Mouse (Mus musculus): ENCODE results near the gene Shisa8. TPM values are rescaled to one million over a fixed set of nuclear protein-coding genes. Genes with fewer than 3 reads are reported as not detected.
"Not testable (repeated sequence)": the region's sequence is repeated elsewhere in the genome, so short reads cannot be mapped to it uniquely, and the experiment has no call there.

Gene Shisa8
- 0.19 TPM in 2 replicates for polyA plus RNA-seq (2015; fragmentation: Nextera tagmentation; extraction: Ambion mirVana)

GRCm38 (mm10) chr15:82212752-82213063 lies at the start of gene Shisa8:
Gene Shisa8 (minus strand): TSS chr15:82212815.
- peak within 1 kb of the TSS; percentile 47 for H3K4me3 ChIP-seq (replicated peaks)
- H3K27ac ChIP-seq = no peak within 1 kb of the TSS
- WGBS = under 1% methylated on average over 22 of the region's 34 CpGs
- H3K9ac ChIP-seq = no peak within 1 kb of the TSS
- H3K4me2 ChIP-seq = peak within 1 kb of the TSS; percentile 89
- H3K27me3 ChIP-seq (replicated peaks) = peaks cover 75% of the 10 kb centered on the region
- H3K4me1 ChIP-seq = peaks cover 16% of the 10 kb centered on the region
- no peaks in the 10 kb centered on the region for H3K9me3 ChIP-seq
- ATAC-seq (ENCODE audit: insufficient read depth, low FRiP score, low read depth) = 0 out of 2 replicates have a peak, but pooled peaks have one; percentile 21
- H3K36me3 ChIP-seq = no peaks in the 10 kb centered on the region

- H3K9ac ChIP-seq = no peak overlapping the region
- no peak for ATAC-seq (ENCODE audit: insufficient read depth, low FRiP score, low read depth)
- H3K27ac ChIP-seq = no peak overlapping the region
- H3K4me2 ChIP-seq = no peak overlapping the region
- H3K4me1 ChIP-seq = 0 out of 2 replicates have a peak, but pooled peaks cover 3% of the 10 kb centered on the region
- H3K36me3 ChIP-seq = no peaks in the 10 kb centered on the region
- 14% methylated on average over 16 of the region's 16 CpGs for WGBS
- H3K9me3 ChIP-seq = no peaks in the 10 kb centered on the region
- H3K4me3 ChIP-seq (replicated peaks) = no peak overlapping the region
- 0 out of 2 replicates have a peak, but pooled peaks cover 2% of the 10 kb centered on the region for H3K27me3 ChIP-seq (replicated peaks)
Observed at GRCm38 (mm10) chr15:82259510-82259909, 46.9 kb upstream of the Shisa8 start.

DNA sequence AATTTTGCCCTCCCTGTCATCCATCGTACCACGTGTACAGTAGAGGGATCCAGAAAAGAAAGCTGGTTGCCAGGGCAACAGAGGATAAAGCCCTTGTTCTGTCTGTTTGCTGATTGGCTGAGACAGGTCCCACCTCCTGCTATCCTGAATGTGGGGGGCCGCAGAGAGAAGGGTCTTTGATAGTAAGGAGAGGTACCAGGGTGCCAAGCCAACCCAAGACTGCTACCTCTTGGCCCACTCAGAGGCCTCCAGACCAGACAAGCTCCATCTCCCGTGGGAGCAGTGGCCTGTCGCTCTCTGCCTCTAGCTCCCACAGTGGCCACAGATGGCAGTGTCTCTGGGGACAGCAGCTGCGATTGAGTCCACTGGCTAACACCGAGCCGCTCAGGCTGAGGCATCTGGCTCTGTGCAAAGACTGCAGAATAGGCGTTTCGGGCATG lies 43.3 kb upstream of the Shisa8 start:
- Histone ChIP-seq H3K4me1 (0 out of 2 replicates have a peak, but pooled peaks cover 3% of the 10 kb centered on the region), H3K4me2 (no peak overlapping the region), H3K36me3 (no peaks in the 10 kb centered on the region), H3K27ac (no peak overlapping the region), H3K27me3 (replicated peaks) (0 out of 2 replicates have a peak, but pooled peaks cover 2% of the 10 kb centered on the region), H3K4me3 (replicated peaks) (no peak overlapping the region), H3K9me3 (no peaks in the 10 kb centered on the region), H3K9ac (no peak overlapping the region)
- WGBS = 31% methylated on average over 10 of the region's 10 CpGs
- ATAC-seq (ENCODE audit: insufficient read depth, low FRiP score, low read depth) = peak; percentile 19; the same call in 1 of the 2 replicates

DNA sequence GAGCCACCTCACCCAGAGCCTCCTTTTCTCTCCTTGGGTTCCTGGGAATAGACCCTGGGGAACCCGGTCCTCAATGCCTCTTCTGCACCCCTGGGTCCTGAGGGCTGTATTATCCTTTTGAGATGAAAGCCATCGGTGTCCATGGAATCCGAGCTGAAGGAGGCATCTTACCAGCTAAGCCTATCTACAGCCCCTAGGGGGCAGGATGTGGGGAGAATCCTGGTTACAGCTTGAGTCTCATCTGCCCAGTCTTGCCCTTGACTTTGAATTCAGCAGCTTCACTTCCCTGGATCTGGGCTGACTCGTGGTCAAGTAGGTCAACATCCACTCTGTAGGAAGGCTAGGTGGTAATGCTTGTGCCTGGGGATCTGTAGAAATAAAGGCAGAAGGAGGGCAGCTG lies 42.6 kb upstream of the Shisa8 start:
- WGBS = 41% methylated on average over 4 of the region's 4 CpGs
- Histone ChIP-seq H3K27ac (no peak overlapping the region), H3K4me2 (no peak overlapping the region), H3K4me1 (0 out of 2 replicates have a peak, but pooled peaks cover 3% of the 10 kb centered on the region), H3K9me3 (no peaks in the 10 kb centered on the region), H3K36me3 (no peaks in the 10 kb centered on the region), H3K4me3 (replicated peaks) (no peak overlapping the region), H3K27me3 (replicated peaks) (0 out of 2 replicates have a peak, but pooled peaks cover 2% of the 10 kb centered on the region), H3K9ac (no peak overlapping the region)
- ATAC-seq (ENCODE audit: insufficient read depth, low FRiP score, low read depth) = no peak

DNA sequence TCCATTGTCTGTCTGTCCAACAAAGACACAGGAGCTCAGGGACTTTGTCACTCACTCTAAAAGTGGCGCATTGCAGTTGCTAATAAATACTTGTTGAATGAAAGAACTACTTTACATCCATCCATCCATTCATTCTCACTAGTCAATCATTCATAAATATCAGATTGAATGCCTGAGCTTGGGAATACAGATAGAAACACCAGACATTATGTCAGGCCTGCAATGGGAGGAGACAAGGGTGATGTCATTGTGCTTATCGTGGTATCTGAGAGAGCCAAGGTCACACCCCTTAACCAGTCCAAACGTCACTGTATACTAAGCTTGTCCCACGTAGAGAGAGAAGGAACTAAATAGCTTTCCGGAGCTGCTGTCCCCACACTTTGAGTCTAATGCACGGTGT lies 39.5 kb upstream of the Shisa8 start, which contains the start of gene 1500009C09Rik:
TSS of gene 1500009C09Rik (plus strand) at position 301 of the 400 bp plus-strand sequence.
- Histone ChIP-seq H3K36me3 (no peaks in the 10 kb centered on the region), H3K9me3 (no peaks in the 10 kb centered on the region), H3K27me3 (replicated peaks) (0 out of 2 replicates have a peak, but pooled peaks cover 2% of the 10 kb centered on the region), H3K4me3 (replicated peaks) (no peak within 1 kb of the TSS), H3K27ac (no peak within 1 kb of the TSS), H3K4me1 (0 out of 2 replicates have a peak, but pooled peaks cover 3% of the 10 kb centered on the region), H3K4me2 (no peak within 1 kb of the TSS), H3K9ac (no peak within 1 kb of the TSS)
- 78% methylated on average over 6 of the region's 6 CpGs for WGBS
- ATAC-seq (ENCODE audit: insufficient read depth, low FRiP score, low read depth) = no peak

DNA sequence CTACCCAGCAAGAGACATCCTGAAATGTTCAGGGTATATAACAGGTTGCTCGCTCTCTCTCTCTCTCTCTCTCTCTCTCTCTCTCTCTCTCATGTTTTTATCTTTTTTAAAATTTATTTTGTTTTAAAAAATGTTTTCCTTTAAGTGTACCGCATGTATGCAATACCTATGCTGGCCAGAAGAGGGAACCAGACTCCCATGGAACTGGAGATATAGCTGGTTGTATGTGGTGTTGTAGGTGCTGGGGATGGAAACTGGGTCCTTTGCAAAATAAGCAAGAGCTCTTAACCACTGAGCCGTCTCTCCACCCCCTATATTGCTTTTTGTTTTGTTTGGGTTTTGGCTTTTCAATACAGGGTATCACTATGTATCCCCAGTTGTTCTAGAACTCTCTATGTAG lies 39.0 kb upstream of the Shisa8 start:
- H3K4me3 ChIP-seq (replicated peaks) = no peak overlapping the region
- no peaks in the 10 kb centered on the region for H3K9me3 ChIP-seq
- 0 out of 2 replicates have a peak, but pooled peaks cover 2% of the 10 kb centered on the region for H3K27me3 ChIP-seq (replicated peaks)
- no peak overlapping the region for H3K4me2 ChIP-seq
- 98% methylated on average over 3 of the region's 3 CpGs for WGBS
- no peak for ATAC-seq (ENCODE audit: insufficient read depth, low FRiP score, low read depth)
- no peak overlapping the region for H3K9ac ChIP-seq
- no peak overlapping the region for H3K27ac ChIP-seq
- no peaks in the 10 kb centered on the region for H3K36me3 ChIP-seq
- H3K4me1 ChIP-seq = 0 out of 2 replicates have a peak, but pooled peaks cover 3% of the 10 kb centered on the region

DNA sequence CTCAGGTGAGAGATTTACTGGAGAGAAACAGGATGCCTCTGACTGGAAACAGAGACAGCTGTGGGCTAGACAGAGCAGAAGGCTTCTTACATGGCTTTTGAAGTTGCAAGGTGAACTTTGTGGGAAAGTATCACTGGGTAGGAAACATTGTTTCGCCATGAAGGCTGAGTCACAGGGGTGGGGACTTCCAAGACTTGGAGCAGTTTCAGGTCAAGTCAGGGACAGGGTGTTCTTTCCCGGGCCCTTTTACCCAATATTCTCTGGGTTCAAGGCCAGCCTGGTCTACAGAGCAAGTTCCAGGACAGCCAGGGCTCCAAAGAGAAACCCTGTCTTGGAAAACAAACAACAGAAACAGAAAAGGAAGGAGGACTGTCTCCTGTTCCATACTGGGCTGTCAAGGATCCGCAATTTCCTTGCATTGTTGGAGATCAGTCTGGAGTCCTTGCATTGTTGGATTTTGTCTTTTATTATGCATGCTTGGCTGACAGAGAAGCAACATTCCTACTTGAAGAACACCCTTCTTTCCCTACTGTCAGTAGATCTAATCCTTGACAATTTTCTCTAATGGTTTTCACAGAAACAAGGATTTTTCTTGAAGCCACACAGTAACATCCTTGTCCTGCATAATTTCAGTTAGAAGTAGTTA lies 34.6 kb upstream of the Shisa8 start:
- Histone ChIP-seq H3K4me2 (no peak overlapping the region), H3K4me1 (peaks cover 9% of the 10 kb centered on the region), H3K9ac (no peak overlapping the region), H3K27me3 (replicated peaks) (no peaks in the 10 kb centered on the region), H3K36me3 (no peaks in the 10 kb centered on the region), H3K27ac (no peak overlapping the region), H3K9me3 (no peaks in the 10 kb centered on the region), H3K4me3 (replicated peaks) (no peak overlapping the region)
- WGBS = 72% methylated on average over 3 of the region's 3 CpGs
- no peak for ATAC-seq (ENCODE audit: insufficient read depth, low FRiP score, low read depth)

GRCm38 (mm10) chr15:82244805-82245161 lies 32.2 kb upstream of the Shisa8 start:
- H3K27me3 ChIP-seq (replicated peaks); H3K36me3 ChIP-seq; H3K9me3 ChIP-seq; H3K4me1 ChIP-seq; ATAC-seq (ENCODE audit: insufficient read depth, low FRiP score, low read depth); H3K27ac ChIP-seq: not testable (repeated sequence)
- peak overlapping the region; percentile 43; the same call in 1 of the 2 replicates for H3K9ac ChIP-seq
- H3K4me3 ChIP-seq (replicated peaks) = peak overlapping the region; percentile 76
- 21% methylated on average over 9 of the region's 9 CpGs for WGBS
- H3K4me2 ChIP-seq = peak overlapping the region; percentile 98

DNA sequence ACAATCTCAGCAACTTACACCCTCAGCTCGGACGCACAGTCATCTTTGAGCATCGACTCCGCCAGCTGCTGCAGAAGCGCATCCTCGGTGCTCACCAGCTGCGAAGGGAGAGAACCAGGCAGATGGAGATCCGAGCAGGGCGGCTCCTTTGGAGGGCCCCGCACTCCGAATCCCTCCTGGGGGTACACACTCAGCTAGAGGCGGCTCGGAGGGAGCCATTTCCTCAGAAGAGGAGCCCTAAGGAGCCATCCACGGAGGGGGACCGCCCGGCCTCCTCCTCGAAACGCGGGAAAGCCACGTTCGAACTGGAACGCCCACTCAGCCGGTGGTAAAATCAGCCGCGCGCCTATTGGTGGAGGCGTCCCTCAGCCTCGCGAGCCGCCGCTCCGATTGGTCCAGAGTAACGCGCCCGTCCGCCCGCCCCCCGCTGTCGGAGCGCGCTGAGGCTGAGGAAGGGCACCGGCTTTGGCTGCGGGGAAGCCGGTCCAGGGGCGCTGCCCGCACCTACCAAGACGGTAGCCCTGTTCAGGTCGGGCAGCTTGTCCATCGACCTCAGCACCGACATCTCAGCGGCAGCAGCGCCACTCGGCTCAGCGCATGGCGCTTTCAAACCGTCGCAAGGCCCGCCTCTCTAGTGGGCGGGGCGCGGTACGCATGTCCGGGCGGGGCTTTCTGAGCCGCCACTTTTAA lies 31.6 kb upstream of the Shisa8 start, which contains the start of gene Cenpm:
TSS of gene Cenpm (minus strand) at position 634 of the 690 bp plus-strand sequence.
- H3K36me3 ChIP-seq = no peaks in the 10 kb centered on the region
- ATAC-seq (ENCODE audit: insufficient read depth, low FRiP score, low read depth) = peak; percentile 97
- H3K27ac ChIP-seq = peak within 1 kb of the TSS; percentile 72
- WGBS = under 1% methylated on average over 65 of the region's 65 CpGs
- peaks cover 9% of the 10 kb centered on the region for H3K4me1 ChIP-seq
- no peaks in the 10 kb centered on the region for H3K27me3 ChIP-seq (replicated peaks)
- H3K4me2 ChIP-seq = peak within 1 kb of the TSS; percentile 98
- H3K9me3 ChIP-seq = no peaks in the 10 kb centered on the region
- peak within 1 kb of the TSS; percentile 43 for H3K9ac ChIP-seq
- H3K4me3 ChIP-seq (replicated peaks) = peak within 1 kb of the TSS; percentile 76

DNA sequence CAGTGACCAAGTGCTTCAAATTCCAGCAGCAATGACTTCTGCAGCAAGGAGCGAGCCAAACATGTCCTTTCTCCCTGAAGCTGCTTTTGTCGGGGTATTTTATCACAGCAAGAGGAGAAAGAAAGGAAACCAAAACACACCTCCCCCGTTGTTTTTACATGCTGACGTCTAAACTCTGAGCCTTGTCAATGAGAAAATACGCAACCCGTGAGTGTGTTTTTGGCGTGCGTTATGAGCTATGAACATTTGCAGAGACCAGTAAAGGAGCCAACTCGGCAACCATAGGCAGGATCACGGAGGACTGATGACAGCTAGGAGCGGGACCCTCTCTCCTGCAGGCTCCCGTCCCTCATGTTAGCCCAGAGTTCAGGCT lies 31.1 kb upstream of the Shisa8 start:
- no peak; the same call in 1 of the 2 replicates for ATAC-seq (ENCODE audit: insufficient read depth, low FRiP score, low read depth)
- WGBS = 1% methylated on average over 12 of the region's 12 CpGs
- peak overlapping the region; percentile 49 for H3K27ac ChIP-seq

DNA sequence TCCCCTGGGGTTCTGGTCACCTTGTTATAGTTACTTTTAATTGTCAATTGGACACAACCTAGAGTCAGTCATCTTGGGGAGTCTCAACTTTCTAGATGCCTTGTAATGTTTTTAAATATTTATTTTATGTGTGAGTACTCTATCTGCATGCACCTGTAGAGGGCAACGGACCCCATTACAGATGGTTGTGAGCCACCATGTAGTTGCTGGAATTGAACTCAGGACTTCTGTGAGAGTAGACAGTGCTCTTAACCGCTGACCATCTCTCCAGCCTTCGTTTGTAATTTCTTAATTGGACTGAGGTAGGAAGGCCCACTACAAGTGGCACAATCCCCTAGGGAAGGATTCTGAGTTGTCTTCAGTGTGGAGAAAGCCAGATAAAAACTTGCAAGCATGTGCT lies 30.7 kb upstream of the Shisa8 start:
- no peaks in the 10 kb centered on the region for H3K36me3 ChIP-seq
- H3K4me3 ChIP-seq (replicated peaks) = peak overlapping the region; percentile 76
- H3K27me3 ChIP-seq (replicated peaks) = no peaks in the 10 kb centered on the region
- peaks cover 9% of the 10 kb centered on the region for H3K4me1 ChIP-seq
- 67% methylated on average over 3 of the region's 3 CpGs for WGBS
- H3K27ac ChIP-seq = no peak overlapping the region
- no peaks in the 10 kb centered on the region for H3K9me3 ChIP-seq
- H3K4me2 ChIP-seq = peak overlapping the region; percentile 98
- peak overlapping the region; percentile 43; the same call in 1 of the 2 replicates for H3K9ac ChIP-seq
- ATAC-seq (ENCODE audit: insufficient read depth, low FRiP score, low read depth) = no peak

More for the DNA sequence above, 31.1 kb upstream of the Shisa8 start:
- Histone ChIP-seq H3K4me2 (peak overlapping the region; percentile 98), H3K27me3 (replicated peaks) (no peaks in the 10 kb centered on the region), H3K9me3 (no peaks in the 10 kb centered on the region), H3K36me3 (no peaks in the 10 kb centered on the region), H3K4me1 (peaks cover 9% of the 10 kb centered on the region), H3K4me3 (replicated peaks) (peak overlapping the region; percentile 76), H3K9ac (peak overlapping the region; percentile 43)

GRCm38 (mm10) chr15:82236565-82236964 lies 23.9 kb upstream of the Shisa8 start:
- no peaks in the 10 kb centered on the region for H3K27me3 ChIP-seq (replicated peaks)
- ATAC-seq (ENCODE audit: insufficient read depth, low FRiP score, low read depth) = peak; percentile 65; the same call in 1 of the 2 replicates
- no peak overlapping the region for H3K4me2 ChIP-seq
- no peak overlapping the region for H3K9ac ChIP-seq
- no peaks in the 10 kb centered on the region for H3K9me3 ChIP-seq
- no peak overlapping the region for H3K4me3 ChIP-seq (replicated peaks)
- no peak overlapping the region for H3K27ac ChIP-seq
- H3K4me1 ChIP-seq = no peaks in the 10 kb centered on the region
- H3K36me3 ChIP-seq = no peaks in the 10 kb centered on the region
- 16% methylated on average over 5 of the region's 5 CpGs for WGBS
